Mouse (Mus musculus) mouse embryonic stem cell (cell line): ENCODE data around the gene Arpc4.

ENCODE experiments used
- in situ Hi-C, 2 experiments: fragments of 300-500 bp; cut with MboI; formaldehyde crosslinking; loops; 1 replicate in 1 of 2; 3 replicates in 1 of 2; pipeline ENCODE4 v1.14.3; 2019 to 2020; ENCODE audit warnings: low sequenced_read_pairs in 2 of 2, low pct_unique_long_range_greater_than_20kb in 1 of 2, mixed read lengths in 1 of 2; ENCODE audit not compliant: unreplicated experiment in 1 of 2

The Arpc4 gene

DNA sequence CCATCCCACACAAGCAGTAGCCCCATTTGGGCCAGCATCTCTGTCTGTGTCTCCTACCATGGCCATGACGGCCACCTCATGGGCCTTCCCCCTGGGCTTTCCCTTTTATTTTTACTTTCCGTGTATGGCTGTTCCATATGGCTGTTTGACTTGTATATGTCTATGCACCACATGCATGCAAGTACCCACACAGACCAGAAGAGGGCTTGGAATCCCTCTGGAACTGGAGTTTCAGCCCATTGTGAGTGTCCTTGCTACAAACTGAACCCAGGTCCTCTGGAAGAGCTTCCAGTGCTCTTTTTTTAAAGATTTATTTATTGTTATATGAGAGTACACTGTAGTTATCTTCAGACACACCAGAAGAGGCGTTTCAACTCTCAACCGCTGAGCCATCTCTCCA lies 16.4 kb upstream of the Arpc4 start:
- in situ Hi-C loops = no loop called here

DNA sequence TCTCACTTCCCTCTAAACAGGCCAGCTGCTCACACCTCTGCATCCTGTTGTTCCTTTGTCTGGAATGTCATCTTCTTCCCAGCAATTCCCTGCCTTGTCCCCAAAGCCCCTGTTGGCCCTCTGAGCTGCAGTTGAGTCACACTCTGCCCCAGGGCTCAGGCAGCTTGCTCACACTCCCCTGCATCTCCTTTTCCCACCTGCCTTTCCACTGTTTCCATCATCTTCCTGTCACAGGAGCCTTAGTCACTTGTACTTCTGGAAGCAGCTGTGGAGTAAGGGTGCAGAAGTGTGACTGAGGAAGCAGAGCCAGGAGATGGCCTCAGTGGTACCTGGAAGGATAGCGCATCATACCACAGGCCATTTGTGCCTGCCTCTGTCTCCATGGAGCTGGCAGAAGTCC lies 15.7 kb upstream of the Arpc4 start:
- in situ Hi-C loops = no loop called here

DNA sequence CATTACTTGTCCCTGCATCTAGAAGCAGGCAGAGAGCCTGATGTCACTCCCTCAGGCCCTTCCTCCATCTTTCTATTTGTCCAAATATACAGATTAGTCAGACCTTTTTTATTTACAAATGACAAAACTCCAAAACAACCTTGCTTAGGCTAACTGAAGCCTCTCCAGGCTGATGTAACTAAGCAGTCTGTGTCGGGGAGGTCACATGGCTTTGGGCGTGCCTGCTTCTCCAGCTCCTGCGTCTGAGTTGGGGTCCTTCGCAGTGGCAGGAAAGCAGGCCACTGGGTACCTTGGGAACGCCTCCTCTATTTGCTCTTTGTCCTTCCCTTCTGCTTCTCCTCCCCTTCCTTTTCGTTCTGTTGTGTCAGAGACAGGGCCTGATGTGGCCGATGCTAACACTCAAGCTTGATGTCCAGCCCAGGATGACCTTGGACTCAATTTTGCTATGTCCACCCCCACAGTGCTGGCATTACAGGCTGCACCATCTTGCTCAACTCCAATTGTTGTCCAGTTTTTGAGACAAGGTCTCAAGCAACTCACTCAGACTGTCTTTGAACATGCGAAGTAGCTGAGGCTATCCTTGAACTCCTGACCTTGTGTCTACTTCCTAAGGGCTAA lies 13.3 kb upstream of the Arpc4 start:
- in situ Hi-C loops = no loop called here

DNA sequence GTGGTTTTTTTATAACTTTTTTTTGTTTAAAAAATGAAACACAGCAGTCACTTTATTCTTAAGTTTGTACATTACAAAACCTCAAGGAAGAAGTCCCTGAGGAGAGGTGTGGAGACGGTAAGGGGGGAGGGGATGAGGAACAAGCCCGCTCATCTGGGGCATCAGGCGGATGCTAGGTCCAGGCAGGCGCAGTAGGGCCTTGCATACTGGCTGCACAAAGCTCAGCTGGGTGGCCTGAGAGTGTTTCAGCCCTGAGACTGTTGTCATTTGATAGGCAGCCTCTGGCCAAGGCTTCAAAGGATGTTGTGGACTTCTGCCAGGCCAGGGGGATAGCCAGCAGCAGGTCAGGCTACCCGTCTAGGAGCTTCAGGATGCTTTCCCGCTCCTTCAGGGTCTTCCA lies 11.3 kb upstream of the Arpc4 start:
- in situ Hi-C loops = no loop called here

DNA sequence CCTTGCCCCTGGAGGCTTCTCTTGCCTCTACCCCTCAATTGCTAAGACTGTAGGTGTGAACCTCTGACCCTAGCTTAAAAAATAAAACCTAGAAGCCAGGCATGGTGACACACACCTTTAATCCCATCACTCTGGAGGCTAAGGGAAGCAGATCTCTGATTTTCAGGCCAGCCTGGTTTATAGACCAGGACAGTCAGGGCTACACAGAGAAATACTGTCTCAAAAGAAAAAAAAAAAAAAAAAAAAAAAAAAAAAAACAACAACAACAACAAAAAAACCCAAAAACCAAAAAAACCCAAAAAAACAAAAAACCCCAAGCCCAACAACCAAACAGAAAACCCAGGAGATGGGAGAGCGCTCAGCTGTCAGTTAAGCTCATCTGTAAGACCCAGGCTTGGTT lies 10.3 kb upstream of the Arpc4 start:
- in situ Hi-C loops = no loop called here

DNA sequence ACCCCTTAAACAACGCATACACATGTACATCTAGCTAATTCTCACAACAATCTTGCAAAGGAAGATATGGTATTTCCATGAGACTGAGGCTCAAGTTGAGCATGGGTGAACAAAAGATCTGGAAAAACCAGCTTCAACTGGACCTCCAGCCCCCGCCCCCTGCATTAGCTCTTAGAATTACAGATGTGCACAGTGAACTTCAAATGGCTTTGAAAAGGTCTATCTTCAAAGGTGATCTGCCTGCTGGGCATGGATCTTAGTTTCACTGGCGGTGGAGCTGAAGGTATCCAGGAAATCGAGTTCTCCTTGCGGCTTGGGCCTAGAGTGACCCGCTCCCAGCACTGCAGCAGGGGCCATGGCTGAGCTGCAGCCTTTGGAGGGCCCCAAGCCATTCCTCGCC lies 9.8 kb upstream of the Arpc4 start:
- in situ Hi-C loops = no loop called here

DNA sequence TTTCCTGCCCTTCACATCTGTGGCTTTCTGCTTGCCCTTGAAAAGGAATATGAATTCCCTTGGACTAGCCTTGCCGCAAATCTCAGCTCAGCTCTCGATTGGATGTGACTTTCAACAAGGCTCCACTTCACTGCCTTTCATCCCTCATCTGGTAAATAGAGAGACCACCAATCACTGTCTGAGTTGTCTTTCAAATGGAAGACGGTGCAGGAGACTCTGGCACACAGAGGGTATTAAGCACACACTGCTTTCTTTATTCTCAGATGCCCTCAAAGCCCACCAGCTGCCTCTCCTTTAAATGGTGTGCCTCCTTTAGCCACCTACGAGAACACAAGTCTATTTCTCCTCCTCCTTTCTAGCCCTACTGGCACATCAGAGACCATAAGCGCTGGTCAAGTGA lies 9.3 kb upstream of the Arpc4 start:
- in situ Hi-C loops = no loop called here

DNA sequence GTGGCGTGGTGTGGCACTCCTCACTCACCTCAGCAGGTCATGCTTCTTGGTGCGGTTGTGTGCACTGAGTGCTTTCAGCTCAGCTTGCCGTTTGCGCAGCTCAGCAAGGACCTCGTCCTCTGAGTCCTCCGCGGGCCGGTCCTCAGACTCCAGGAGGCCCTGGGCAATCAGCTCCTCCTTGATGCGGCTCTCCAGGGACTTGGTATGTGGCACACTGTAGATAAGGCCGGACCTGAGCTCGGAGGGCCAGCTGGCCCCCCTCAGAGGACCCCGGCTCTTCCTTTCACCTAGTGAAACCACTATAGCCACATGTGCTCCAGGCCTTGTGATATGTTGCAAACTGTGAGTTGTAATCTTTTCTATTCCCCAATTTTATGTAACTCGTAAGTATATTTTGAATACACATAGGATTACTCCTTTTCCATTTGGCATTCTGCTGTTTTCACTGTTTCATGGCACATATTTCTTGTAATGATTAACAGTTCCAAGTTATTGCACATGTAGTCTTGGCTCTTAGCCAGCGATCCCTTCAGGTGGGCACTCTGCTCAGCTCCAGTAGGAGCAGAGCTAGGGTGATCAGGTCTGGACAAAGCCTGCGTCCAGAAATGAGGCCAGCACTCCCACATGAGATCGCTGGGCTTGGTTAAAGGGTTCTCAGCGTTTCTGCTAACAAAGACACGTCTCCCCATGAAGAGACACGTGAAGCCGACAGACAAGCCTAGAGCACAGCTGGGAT lies 7.6 kb upstream of the Arpc4 start:
- in situ Hi-C loops = no loop called here

DNA sequence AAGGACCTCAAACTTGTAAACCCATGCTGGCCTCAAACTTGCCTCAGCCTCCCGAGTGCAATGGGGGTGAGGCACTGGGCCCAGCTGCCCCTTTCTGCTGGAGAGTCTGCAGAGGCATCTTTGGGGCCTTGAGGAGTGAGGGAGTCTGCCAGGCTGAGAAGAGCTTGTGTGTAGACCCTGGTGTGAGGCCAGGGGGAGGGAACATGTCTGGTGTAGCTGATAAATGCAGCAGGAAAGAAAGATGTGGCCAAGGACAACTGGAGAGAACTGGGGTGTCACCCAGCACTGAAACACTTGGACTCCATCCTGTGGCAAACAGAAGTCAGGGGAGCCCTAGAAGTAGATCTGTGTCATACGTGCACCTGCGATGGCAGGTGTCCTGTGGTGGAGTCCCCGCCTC lies 4.4 kb upstream of the Arpc4 start:
- in situ Hi-C loops = no loop called here

DNA sequence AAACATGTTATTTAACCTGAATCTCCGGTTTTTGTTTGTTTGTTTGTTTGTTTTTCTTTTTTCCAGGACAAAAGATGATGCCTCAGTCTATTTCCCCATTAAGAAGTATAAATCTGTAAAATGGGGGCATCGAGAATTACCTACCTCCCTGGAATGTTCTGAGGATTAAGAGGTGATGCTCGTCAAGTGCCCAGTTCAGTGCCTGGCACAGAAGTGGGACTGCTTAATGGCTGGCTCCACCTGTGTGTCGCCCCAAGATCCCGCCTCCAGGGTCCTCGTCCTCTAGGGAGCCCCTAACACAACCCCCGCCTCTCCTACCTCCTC lies 781 bp upstream of the Arpc4 start:
- in situ Hi-C loops = no loop called here

DNA sequence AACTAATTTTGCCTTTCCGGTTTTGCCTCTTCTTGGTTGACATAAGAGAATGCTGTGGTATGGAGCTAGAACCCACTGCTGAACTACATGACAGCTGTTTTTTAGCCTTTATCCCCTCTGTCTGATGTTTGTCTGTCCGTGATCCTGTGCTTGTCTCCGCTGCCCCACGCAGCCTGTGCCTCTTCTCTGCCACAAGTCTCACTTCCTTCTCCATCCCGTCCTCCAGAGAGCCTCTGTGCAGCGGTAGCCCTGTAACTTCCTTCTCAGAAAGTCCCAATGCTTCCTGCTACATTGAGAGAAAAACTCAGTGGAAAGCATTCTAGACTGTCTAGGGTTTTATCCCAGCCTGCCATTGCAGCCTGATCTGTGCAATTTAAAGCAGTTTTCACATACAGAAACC lies 1.3 kb downstream of the Arpc4 start:
- in situ Hi-C loops = no loop called here

DNA sequence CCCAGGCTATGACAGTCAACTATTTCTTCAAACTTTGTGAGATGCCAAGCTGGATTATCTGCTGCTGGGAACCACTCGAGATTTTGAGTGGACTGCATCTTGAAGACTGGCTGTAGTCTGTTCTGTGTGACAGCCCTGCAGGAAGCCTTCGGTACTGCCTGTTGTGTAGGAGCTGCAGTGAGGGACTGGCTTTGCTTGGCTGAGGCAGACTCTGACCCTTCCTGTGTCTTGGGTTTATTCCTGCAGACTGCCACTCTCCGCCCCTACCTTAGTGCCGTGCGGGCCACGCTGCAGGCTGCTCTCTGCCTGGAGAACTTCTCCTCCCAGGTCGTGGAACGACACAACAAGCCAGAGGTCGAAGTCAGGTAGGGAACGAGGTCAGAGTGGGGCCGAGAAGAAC lies 2.6 kb downstream of the Arpc4 start:
- in situ Hi-C loops = no loop called here

DNA sequence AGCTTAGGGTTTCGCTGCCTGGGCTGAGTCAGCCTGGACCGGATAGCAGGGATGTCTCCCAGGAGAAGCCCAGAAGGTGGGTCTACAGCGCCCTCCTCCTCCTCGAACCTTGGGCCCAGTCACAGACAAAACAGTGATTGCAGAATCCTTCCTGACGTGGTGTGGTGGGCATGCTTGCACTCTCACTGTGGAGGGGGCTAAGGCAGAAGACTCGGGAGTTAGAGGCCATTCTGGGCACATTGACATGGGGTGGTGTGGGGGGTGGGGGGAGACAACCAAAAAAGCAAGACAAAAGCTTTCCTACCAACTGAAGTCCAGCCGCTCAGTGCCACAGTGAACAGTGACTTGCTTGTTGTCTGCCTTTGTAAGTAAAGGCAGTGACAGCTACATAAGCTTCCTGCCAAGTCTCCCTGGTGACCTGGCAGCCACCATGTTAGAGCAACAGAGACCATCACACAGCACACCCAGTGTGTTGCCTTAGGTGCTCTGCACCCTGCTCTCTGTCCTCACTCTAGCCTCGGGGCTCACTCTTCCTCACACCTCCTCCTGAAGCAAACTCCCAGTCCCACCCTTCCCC lies 6.5 kb downstream of the Arpc4 start:
- in situ Hi-C loops = no loop called here

DNA sequence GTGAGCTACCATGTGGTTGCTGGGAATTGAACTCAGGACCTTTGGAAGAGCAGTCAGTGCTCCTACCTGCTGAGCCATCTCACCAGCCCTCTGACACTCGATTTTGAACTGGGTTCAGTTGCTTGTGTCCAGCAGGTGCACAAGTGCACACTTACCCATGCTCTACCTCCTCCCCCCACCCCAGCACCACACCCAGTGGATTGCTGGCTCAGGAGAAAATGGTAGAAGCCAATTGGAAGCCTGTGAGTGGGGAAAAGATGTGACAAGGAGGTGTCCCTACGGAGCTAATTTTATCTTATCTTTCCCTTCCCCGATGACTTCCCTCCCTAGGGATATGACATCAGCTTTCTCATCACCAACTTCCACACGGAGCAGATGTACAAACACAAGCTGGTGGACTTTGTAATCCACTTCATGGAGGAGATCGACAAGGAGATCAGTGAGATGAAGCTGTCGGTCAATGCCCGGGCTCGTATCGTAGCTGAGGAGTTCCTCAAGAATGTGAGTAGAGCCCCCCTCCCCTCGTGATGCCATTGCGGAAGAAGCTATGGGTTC lies 7.3 kb downstream of the Arpc4 start:
- in situ Hi-C loops = no loop called here

DNA sequence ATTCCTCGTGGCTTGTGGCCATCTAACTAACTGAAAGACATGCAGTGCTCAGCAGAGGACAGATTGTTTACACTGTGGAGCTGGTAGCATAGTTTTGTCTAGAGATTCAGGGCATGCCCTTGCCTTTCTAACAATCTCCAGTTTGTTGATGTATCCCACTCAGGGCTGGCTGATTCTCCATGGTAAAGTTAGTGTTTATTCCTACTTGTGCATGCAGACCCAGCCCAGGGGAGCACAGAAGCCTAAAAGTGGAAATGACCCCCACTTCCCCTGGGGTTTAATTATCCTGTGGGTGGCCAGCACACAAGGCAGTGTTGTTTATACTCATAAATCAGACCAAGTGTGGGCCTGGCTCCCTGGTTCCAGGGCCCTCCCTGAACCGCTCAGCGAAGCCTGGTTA lies 8.1 kb downstream of the Arpc4 start:
- in situ Hi-C loops = no loop called here

DNA sequence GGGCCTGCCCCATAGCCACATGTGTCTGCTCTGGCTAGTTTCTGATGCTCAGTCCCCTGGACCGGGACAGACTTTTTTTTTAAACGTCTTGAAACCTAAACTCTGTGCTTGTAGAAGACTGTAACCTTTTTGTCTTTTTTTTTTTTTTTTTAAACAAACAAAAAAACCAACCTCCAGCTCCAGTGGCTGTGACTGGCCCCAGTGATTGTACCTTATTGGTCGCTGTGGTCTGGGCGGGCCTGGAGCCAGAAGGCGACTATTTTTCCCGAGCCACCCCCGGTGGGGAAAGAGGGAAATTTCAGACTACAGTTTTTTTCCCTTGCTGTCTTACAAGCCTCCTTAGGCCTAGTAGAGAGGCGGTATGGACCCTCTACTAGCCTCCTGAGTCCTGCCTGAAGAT lies 11.0 kb downstream of the Arpc4 start, which contains the start of gene Ttll3:
TSS of gene Ttll3 (plus strand) at position 301 of the 400 bp plus-strand sequence.
- in situ Hi-C loops = no loop called here

DNA sequence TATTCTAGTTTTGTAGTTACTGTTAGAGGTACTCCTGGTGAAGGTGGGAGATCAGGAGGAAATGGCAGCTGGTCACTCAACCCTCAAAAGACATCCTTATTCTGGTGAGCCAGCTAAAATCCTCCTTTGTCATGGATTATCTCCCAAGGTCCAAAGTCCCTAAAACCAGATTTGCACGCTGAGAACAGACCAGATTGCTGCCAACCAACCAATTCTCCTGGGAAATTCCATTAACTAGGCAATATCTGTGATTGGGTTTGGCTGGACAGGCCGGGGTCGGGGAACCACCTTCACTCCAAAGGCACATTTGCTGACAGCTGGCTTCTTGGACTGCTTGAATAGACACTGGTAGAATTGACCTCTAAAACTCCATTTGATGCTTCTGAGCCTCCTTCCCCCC lies 12.8 kb downstream of the Arpc4 start:
- in situ Hi-C loops = no loop called here

DNA sequence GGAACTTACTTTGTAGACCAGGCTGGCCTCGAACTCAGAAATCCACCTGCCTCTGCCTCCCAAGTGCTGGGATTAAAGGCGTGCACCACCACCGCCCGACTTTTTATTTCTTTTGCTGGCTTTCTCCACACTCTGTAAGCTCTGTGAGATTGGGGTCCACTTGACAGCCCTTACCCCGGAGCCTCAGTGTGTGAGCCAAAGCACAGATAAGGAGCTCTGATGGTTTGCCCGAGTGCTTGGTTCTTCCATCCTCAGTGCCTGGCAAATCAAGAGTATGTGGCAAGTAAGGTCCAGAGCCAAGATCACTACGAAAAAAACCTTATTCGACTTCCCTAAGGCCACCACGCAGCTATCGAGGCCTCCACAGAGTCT lies 14.1 kb downstream of the Arpc4 start:
- in situ Hi-C loops = no loop called here

DNA sequence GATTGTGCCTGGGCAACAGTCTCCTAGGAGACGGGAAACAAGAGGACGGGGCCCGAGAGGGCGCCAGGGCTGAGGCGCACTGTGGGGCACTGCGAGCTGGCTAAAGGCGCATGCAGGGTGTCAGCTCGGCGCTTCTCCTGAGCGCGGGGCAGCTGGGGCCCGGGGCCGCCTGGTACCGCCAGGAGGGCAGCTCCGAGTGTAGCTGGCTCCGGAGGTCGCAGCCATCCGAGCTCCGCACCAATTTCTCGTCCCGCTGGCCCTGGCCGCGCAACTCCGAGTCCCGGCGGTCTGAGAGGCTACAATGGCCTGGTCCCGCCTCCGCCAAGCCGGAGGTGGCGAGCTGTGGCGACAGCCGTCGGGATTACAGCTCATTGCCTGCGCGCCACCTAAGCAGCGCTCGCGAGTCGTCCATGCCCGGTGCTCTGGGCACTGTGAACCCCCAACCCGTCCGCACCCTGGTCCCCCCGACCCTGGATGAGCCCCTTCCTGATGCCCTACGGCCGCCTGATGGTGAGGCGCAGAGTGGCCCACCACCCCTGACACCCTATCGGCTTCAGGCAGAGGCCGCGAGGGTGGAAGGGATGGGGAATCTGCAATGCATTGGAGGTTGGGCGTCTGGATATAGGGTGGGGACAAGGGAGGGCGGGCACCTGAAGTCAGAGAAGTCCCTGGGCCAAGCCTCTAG lies 14.6 kb downstream of the Arpc4 start:
- in situ Hi-C loops = no loop called here
